Mouse (Mus musculus) CH12.LX (cell line): Measurements from ENCODE around the gene Nsl1. TPM values are rescaled to one million over a fixed set of nuclear protein-coding genes. Genes with fewer than 3 reads are reported as not detected.

Experiments
- DNase-seq: peaks from one replicate; pipeline ENCODE4 v3.0.0-alpha.2; 2013; ENCODE audit errors: extremely low read depth
- H3K27ac ChIP-seq: 2 replicates; pipeline ENCODE4 v1.5.1; 2012; ENCODE audit warnings: low read depth, mild to moderate bottlenecking, control low read depth, moderate library complexity; ENCODE audit not compliant: insufficient read depth
- H3K27me3 ChIP-seq: replicated peaks from 2 replicates; pipeline ENCODE3; 2012; ENCODE audit warnings: inconsistent platforms
- H3K36me3 ChIP-seq, 2 experiments: replicated peaks in 1 of 2; 2 replicates each; pipeline versions ENCODE3 to v1.6.1; 2012; ENCODE audit warnings: inconsistent platforms in 1 of 2, low read length in 1 of 2, mild to moderate bottlenecking in 1 of 2, mixed read lengths in 1 of 2, moderate library complexity in 1 of 2; ENCODE audit not compliant: control insufficient read depth in 1 of 2, insufficient read depth in 1 of 2
- H3K4me1 ChIP-seq, 2 experiments: 2 replicates each; pipeline ENCODE4 v1.6.1; 2012; ENCODE audit warnings: inconsistent platforms in 1 of 2, moderate library complexity in 1 of 2; ENCODE audit not compliant: insufficient read depth in 2 of 2, control insufficient read depth in 1 of 2
- H3K4me2 ChIP-seq: 2 replicates; pipeline ENCODE4 v1.6.1; 2012; ENCODE audit warnings: low read depth, mild to moderate bottlenecking, control low read depth; ENCODE audit not compliant: poor library complexity, insufficient read depth, severe bottlenecking
- H3K4me3 ChIP-seq, 3 experiments: fragments of 150-350 bp in 1 of 3; sonication (generic) in 1 of 3; replicated peaks in 1 of 3; 2 replicates each; pipeline versions ENCODE3 to v1.5.1; 2011 to 2012; ENCODE audit warnings: low read depth in 2 of 3, low read length in 2 of 3, mild to moderate bottlenecking in 2 of 3, moderate library complexity in 2 of 3, control low read depth in 1 of 3, improper control_type of control experiment in 1 of 3, inconsistent platforms in 1 of 3, mixed read lengths in 1 of 3; ENCODE audit not compliant: poor library complexity in 1 of 3
- H3K79me2 ChIP-seq: replicated peaks from 2 replicates; pipeline ENCODE4 v1.6.1; 2012; ENCODE audit warnings: mild to moderate bottlenecking, moderate library complexity; ENCODE audit not compliant: control insufficient read depth, poor library complexity, insufficient read depth, severe bottlenecking; ENCODE audit errors: extremely low read depth
- H3K9ac ChIP-seq: 2 replicates; pipeline ENCODE4 v1.6.1; 2012; ENCODE audit warnings: low read depth, mild to moderate bottlenecking, control low read depth, moderate library complexity; ENCODE audit not compliant: insufficient read depth
- H3K9me3 ChIP-seq: replicated peaks from 2 replicates; pipeline ENCODE3; 2012; ENCODE audit warnings: low read length, inconsistent platforms, mixed read lengths
- BHLHE40 ChIP-seq: IDR thresholded peaks from 2 replicates; pipeline ENCODE4 v1.6.1; 2011; ENCODE audit warnings: mild to moderate bottlenecking, low read depth, low read length, improper control_type of control experiment
- CHD1 ChIP-seq: IDR thresholded peaks from 2 replicates; pipeline ENCODE4 v1.6.1; 2012; ENCODE audit warnings: low read depth, low read length, improper control_type of control experiment, inconsistent platforms
- CHD2 ChIP-seq: IDR thresholded peaks from 2 replicates; pipeline ENCODE4 v1.6.1; 2011; ENCODE audit warnings: low read length, improper control_type of control experiment
- CTCF ChIP-seq, 2 experiments: IDR thresholded peaks in 1 of 2; conservative IDR thresholded peaks in 1 of 2; 2 replicates each; pipeline ENCODE4 v1.5.1; 2011 to 2012; ENCODE audit warnings: low read depth in 2 of 2, low read length in 2 of 2, improper control_type of control experiment in 1 of 2, inconsistent platforms in 1 of 2, mild to moderate bottlenecking in 1 of 2, moderate library complexity in 1 of 2
- E2F4 ChIP-seq: IDR thresholded peaks from 2 replicates; pipeline ENCODE4 v1.6.1; 2011; ENCODE audit warnings: low read depth, low read length, improper control_type of control experiment; ENCODE audit not compliant: insufficient replicate concordance
- ELF1 ChIP-seq: IDR thresholded peaks from 2 replicates; pipeline ENCODE4 v1.6.1; 2014; ENCODE audit warnings: low read depth, mild to moderate bottlenecking, inconsistent platforms, low read length, improper control_type of control experiment
- EP300 ChIP-seq: IDR thresholded peaks from 2 replicates; pipeline ENCODE4 v1.6.1; 2011; ENCODE audit warnings: low read length, improper control_type of control experiment
- GABPA ChIP-seq: IDR thresholded peaks from 2 replicates; pipeline ENCODE4 v1.6.1; 2012; ENCODE audit warnings: low read depth, low read length, improper control_type of control experiment, inconsistent platforms; ENCODE audit not compliant: insufficient replicate concordance
- IRF4 ChIP-seq: IDR thresholded peaks from 2 replicates; pipeline ENCODE4 v1.6.1; 2014; ENCODE audit warnings: low read depth, mild to moderate bottlenecking, inconsistent platforms, low read length, improper control_type of control experiment
- JUN ChIP-seq: IDR thresholded peaks from 2 replicates; pipeline ENCODE4 v1.6.1; 2011; ENCODE audit warnings: low read depth, mild to moderate bottlenecking, low read length, improper control_type of control experiment, moderate library complexity; ENCODE audit not compliant: insufficient read depth
- JUND ChIP-seq: conservative IDR thresholded peaks from 2 replicates; pipeline ENCODE4 v1.6.1; 2011; ENCODE audit warnings: low read depth, low read length, improper control_type of control experiment
- KAT2A ChIP-seq: IDR thresholded peaks from 2 replicates; pipeline ENCODE4 v1.6.1; 2012; ENCODE audit warnings: low read length, improper control_type of control experiment, inconsistent platforms; ENCODE audit not compliant: insufficient replicate concordance
- MAFK ChIP-seq: IDR thresholded peaks from 2 replicates; pipeline ENCODE4 v1.6.1; 2011; ENCODE audit warnings: low read length, improper control_type of control experiment; ENCODE audit not compliant: insufficient replicate concordance
- MAX ChIP-seq: IDR thresholded peaks from 2 replicates; pipeline ENCODE4 v1.6.1; 2011; ENCODE audit warnings: low read length, improper control_type of control experiment
- MAZ ChIP-seq: IDR thresholded peaks from 2 replicates; pipeline ENCODE4 v1.6.1; 2012; ENCODE audit warnings: low read depth, mild to moderate bottlenecking, inconsistent platforms, low read length, improper control_type of control experiment, moderate library complexity
- MEF2A ChIP-seq: IDR thresholded peaks from 2 replicates; pipeline ENCODE4 v1.6.1; 2014; ENCODE audit warnings: low read depth, mild to moderate bottlenecking, inconsistent platforms, low read length, improper control_type of control experiment, borderline replicate concordance
- MXI1 ChIP-seq: IDR thresholded peaks from 2 replicates; pipeline ENCODE4 v1.6.1; 2011; ENCODE audit warnings: mild to moderate bottlenecking, low read depth, low read length, improper control_type of control experiment
- NELFE ChIP-seq: IDR thresholded peaks from 2 replicates; pipeline ENCODE4 v1.6.1; 2011; ENCODE audit warnings: low read depth, low read length, improper control_type of control experiment
- NRF1 ChIP-seq: IDR thresholded peaks from 2 replicates; pipeline ENCODE4 v1.6.1; 2014; ENCODE audit warnings: low read depth, mild to moderate bottlenecking, inconsistent platforms, low read length, improper control_type of control experiment, moderate library complexity
- PAX5 ChIP-seq: IDR thresholded peaks from 2 replicates; pipeline ENCODE4 v1.6.1; 2012; ENCODE audit warnings: low read length, inconsistent platforms, mixed read lengths
- POLR2A ChIP-seq: IDR thresholded peaks from 2 replicates; pipeline ENCODE4 v1.6.1; 2011; ENCODE audit warnings: low read depth, mild to moderate bottlenecking, improper control_type of control experiment, low read length
- POLR2AphosphoS2 ChIP-seq: IDR thresholded peaks from 2 replicates; pipeline ENCODE4 v1.6.1; 2011; ENCODE audit warnings: low read depth, low read length, improper control_type of control experiment
- RCOR1 ChIP-seq: conservative IDR thresholded peaks from 2 replicates; pipeline ENCODE4 v1.6.1; 2012; ENCODE audit warnings: low read depth, mild to moderate bottlenecking, inconsistent platforms, low read length, improper control_type of control experiment
- SIN3A ChIP-seq: IDR thresholded peaks from 2 replicates; pipeline ENCODE4 v1.6.1; 2012; ENCODE audit warnings: low read length, improper control_type of control experiment, inconsistent platforms
- SMC3 ChIP-seq: IDR thresholded peaks from 2 replicates; pipeline ENCODE4 v1.6.1; 2011; ENCODE audit warnings: low read depth, low read length, improper control_type of control experiment
- TBP ChIP-seq: conservative IDR thresholded peaks from 2 replicates; pipeline ENCODE4 v1.6.1; 2011; ENCODE audit warnings: low read depth, low read length, improper control_type of control experiment
- TCF12 ChIP-seq: IDR thresholded peaks from 2 replicates; pipeline ENCODE4 v1.6.1; 2014; ENCODE audit warnings: low read depth, mild to moderate bottlenecking, inconsistent platforms, low read length, improper control_type of control experiment
- USF1 ChIP-seq: IDR thresholded peaks from 2 replicates; pipeline ENCODE4 v1.6.1; 2014; ENCODE audit warnings: low read depth, mild to moderate bottlenecking, inconsistent platforms, low read length, improper control_type of control experiment
- USF2 ChIP-seq: conservative IDR thresholded peaks from 2 replicates; pipeline ENCODE4 v1.6.1; 2011; ENCODE audit warnings: low read depth, low read length, improper control_type of control experiment
- ZMIZ1 ChIP-seq: IDR thresholded peaks from 2 replicates; pipeline ENCODE4 v1.6.1; 2012; ENCODE audit warnings: low read depth, mild to moderate bottlenecking, inconsistent platforms, low read length, improper control_type of control experiment
- ZNF384 ChIP-seq: IDR thresholded peaks from 2 replicates; pipeline ENCODE4 v1.6.1; 2012; ENCODE audit warnings: low read depth, low read length, improper control_type of control experiment, inconsistent platforms
- dilution Hi-C: fragments of 300-500 bp; cut with MboI; formaldehyde crosslinking; loops from 2 replicates; pipeline ENCODE4 v1.14.3; 2020; ENCODE audit warnings: low sequenced_read_pairs; ENCODE audit not compliant: extremely low pct_unique_long_range_greater_than_20kb, extremely low pct_ligation_motif_present
- in situ Hi-C: fragments of 300-500 bp; cut with MboI; formaldehyde crosslinking; loops from 3 replicates; pipeline ENCODE4 v1.14.3; 2019; ENCODE audit warnings: low sequenced_read_pairs, low pct_ligation_motif_present, low pct_unique_long_range_greater_than_20kb, mixed read lengths
- polyA plus RNA-seq: library from polyadenylated mRNA; unstranded; fragments of >175 nt; gene quantifications from 2 replicates; pipeline ENCODE4 v1.2.1, GENCODE M21; 2012; ENCODE audit warnings: low read depth; ENCODE audit not compliant: insufficient read length
- total RNA-seq, 2 experiments: library from RNA; depleted of rRNA; stranded (reverse); fragments of 300-350 nt in 1 of 2; fragments of >200 nt in 1 of 2; gene quantifications; 2 replicates each; pipeline ENCODE4 v1.2.3; 2012 to 2014

Nsl1 gene
- total and polyA plus RNA-seq, 3 experiments: 16.0 to 27.1 (median 17.4) TPM

- Histone ChIP-seq H3K79me2 (no peaks in the 10 kb centered on the region), H3K27me3 (no peaks in the 10 kb centered on the region), H3K4me3 (no peak overlapping the region), H3K9ac (peak overlapping the region; percentile 32), H3K4me1 (peaks cover 32 to 65% of the 10 kb centered on the region in 2 experiments), H3K36me3 (peaks cover 24 to 36% of the 10 kb centered on the region in 2 experiments), H3K27ac (peak overlapping the region; percentile 91), H3K9me3 (no peaks in the 10 kb centered on the region)
- in situ Hi-C loops: loop anchor here (5.0 kb wide), 1 partner anchor 143 kb away; no protein-coding TSS in a partner anchor
- dilution Hi-C loops: no loop called here
- TF ChIP-seq ZMIZ1: no peak
- TF ChIP-seq POLR2AphosphoS2: no peak
- TF ChIP-seq POLR2A: peak; percentile 43; the same call in 1 of the 2 replicates
- no peak for TF ChIP-seq TCF12
- 0 out of 2 replicates have a peak, but pooled peaks have one; percentile 15 for TF ChIP-seq TBP
- TF ChIP-seq, all 38 proteins: peak for 2
- DNase-seq: peak; percentile 86
- H3K4me2 ChIP-seq: peak overlapping the region; percentile 42
Observed at GRCm38 (mm10) chr1:191085597-191085996, 22.8 kb downstream of the Nsl1 start.

GRCm38 (mm10) chr1:191086304-191086878, 23.6 kb downstream of the Nsl1 start:
- DNase-seq: peak; percentile 87
- Histone ChIP-seq H3K9ac (peak overlapping the region; percentile 37), H3K27ac (peak overlapping the region; percentile 91), H3K9me3 (no peaks in the 10 kb centered on the region), H3K4me2 (peak overlapping the region; percentile 84), H3K27me3 (no peaks in the 10 kb centered on the region), H3K4me1 (peaks cover 32 to 70% of the 10 kb centered on the region in 2 experiments), H3K36me3 (peaks cover 18 to 29% of the 10 kb centered on the region in 2 experiments), H3K79me2 (no peaks in the 10 kb centered on the region), H3K4me3 (no peak overlapping the region)
- dilution Hi-C loops (no loop called here), in situ Hi-C loops (loop anchor here (5.0 kb wide), 1 partner anchor 144 kb away; no protein-coding TSS in a partner anchor)
- TF ChIP-seq NRF1: no peak
- no peak for TF ChIP-seq ELF1
- TF ChIP-seq SMC3: peak; percentile 8; the same call in 1 of the 2 replicates
- no peak for TF ChIP-seq E2F4
- TF ChIP-seq CTCF (conservative IDR thresholded peaks at IDR 0.05 in 1 of 2, IDR thresholded peaks at IDR 0.05 in 1 of 2; ENCODE audit: low read depth in 2 of 2, low read length in 2 of 2): no peak
- TF ChIP-seq USF1: peak; percentile 55
- peak; percentile 47 for TF ChIP-seq SIN3A
- no peak for TF ChIP-seq RCOR1
- 0 out of 2 replicates have a peak, but pooled peaks have one; percentile 5 for TF ChIP-seq TCF12
- TF ChIP-seq USF2: peak; percentile 30; the same call in 1 of the 2 replicates
- TF ChIP-seq PAX5: no peak
- peak; percentile 50; the same call in 1 of the 2 replicates for TF ChIP-seq MAZ
- no peak for TF ChIP-seq KAT2A
- peak; percentile 99 for TF ChIP-seq MAFK
- no peak; the same call in 1 of the 2 replicates for TF ChIP-seq IRF4
- 0 out of 2 replicates have a peak, but pooled peaks have one; percentile 57 for TF ChIP-seq EP300
- peak; percentile 61 for TF ChIP-seq MAX
- no peak for TF ChIP-seq ZMIZ1
- TF ChIP-seq JUN: no peak
- TF ChIP-seq CHD1: no peak
- 0 out of 2 replicates have a peak, but pooled peaks have one; percentile 31 for TF ChIP-seq NELFE
- peak; percentile 33; the same call in 1 of the 2 replicates for TF ChIP-seq MEF2A
- TF ChIP-seq ZNF384: no peak
- TF ChIP-seq TBP: 0 out of 2 replicates have a peak, but pooled peaks have one; percentile 4
- TF ChIP-seq GABPA: no peak
- peak; percentile 78 for TF ChIP-seq CHD2
- TF ChIP-seq BHLHE40: peak; percentile 81
- no peak for TF ChIP-seq POLR2A
- no peak for TF ChIP-seq JUND
- peak; percentile 24; the same call in 1 of the 2 replicates for TF ChIP-seq MXI1
